Mouse (Mus musculus) MEL (cell line): Measurements from ENCODE around the gene Dnajb6.
A peak's percentile ranks its signal among the peaks of the same experiment; 100 is the strongest.

Source experiments
- BHLHE40 ChIP-seq: IDR thresholded peaks from 2 replicates; pipeline ENCODE4 v1.6.1; 2012; ENCODE audit warnings: low read depth, mild to moderate bottlenecking, inconsistent platforms, low read length, improper control_type of control experiment, borderline replicate concordance
- CHD2 ChIP-seq: IDR thresholded peaks from 2 replicates; pipeline ENCODE4 v1.6.1; 2011; ENCODE audit warnings: low read length, improper control_type of control experiment
- CTCF ChIP-seq, 3 experiments: IDR thresholded peaks in 2 of 3; conservative IDR thresholded peaks in 1 of 3; 2 replicates each; pipeline ENCODE4 v1.5.1; 2011 to 2012; ENCODE audit warnings: low read length in 3 of 3, low read depth in 2 of 3, mild to moderate bottlenecking in 2 of 3, improper control_type of control experiment in 1 of 3, inconsistent platforms in 1 of 3, mixed read lengths in 1 of 3, moderate library complexity in 1 of 3; ENCODE audit not compliant: control insufficient read depth in 1 of 3, insufficient read depth in 1 of 3, poor library complexity in 1 of 3, severe bottlenecking in 1 of 3
- E2F4 ChIP-seq: IDR thresholded peaks from 2 replicates; pipeline ENCODE4 v1.6.1; 2011; ENCODE audit warnings: low read depth, low read length, improper control_type of control experiment, borderline replicate concordance
- EP300 ChIP-seq, 2 experiments: IDR thresholded peaks; 2 replicates each; pipeline ENCODE4 v1.6.1; 2011; ENCODE audit warnings: improper control_type of control experiment in 2 of 2, low read length in 2 of 2, low read depth in 1 of 2, mild to moderate bottlenecking in 1 of 2
- ETS1 ChIP-seq: IDR thresholded peaks from 2 replicates; pipeline ENCODE4 v1.6.1; 2012; ENCODE audit warnings: low read depth, mild to moderate bottlenecking, inconsistent platforms, low read length, improper control_type of control experiment, moderate library complexity
- GABPA ChIP-seq: IDR thresholded peaks from 2 replicates; pipeline ENCODE4 v1.6.1; 2012; ENCODE audit warnings: low read depth, mild to moderate bottlenecking, inconsistent platforms, low read length, improper control_type of control experiment, moderate library complexity
- GATA1 ChIP-seq: IDR thresholded peaks from 2 replicates; pipeline ENCODE4 v1.6.1; 2011; ENCODE audit warnings: low read depth, low read length, improper control_type of control experiment
- MAFK ChIP-seq: IDR thresholded peaks from 2 replicates; pipeline ENCODE4 v1.6.1; 2011; ENCODE audit warnings: low read depth, mild to moderate bottlenecking, low read length, improper control_type of control experiment, borderline replicate concordance
- MAX ChIP-seq: IDR thresholded peaks from 2 replicates; pipeline ENCODE4 v1.6.1; 2011; ENCODE audit warnings: low read length, improper control_type of control experiment
- POLR2A ChIP-seq, 2 experiments: IDR thresholded peaks; 2 replicates each; pipeline ENCODE4 v1.6.1; 2011 to 2012; ENCODE audit warnings: low read length in 2 of 2, mild to moderate bottlenecking in 2 of 2, control low read depth in 1 of 2, improper control_type of control experiment in 1 of 2, low read depth in 1 of 2, moderate library complexity in 1 of 2; ENCODE audit not compliant: control insufficient read depth in 1 of 2, insufficient read depth in 1 of 2, poor library complexity in 1 of 2
- POLR2AphosphoS2 ChIP-seq: IDR thresholded peaks from 2 replicates; pipeline ENCODE4 v1.6.1; 2011; ENCODE audit warnings: low read length, improper control_type of control experiment
- RAD21 ChIP-seq: IDR thresholded peaks from 2 replicates; pipeline ENCODE4 v1.6.1; 2011; ENCODE audit warnings: mild to moderate bottlenecking, low read depth, low read length, improper control_type of control experiment
- ZMIZ1 ChIP-seq: IDR thresholded peaks from 2 replicates; pipeline ENCODE4 v1.6.1; 2012; ENCODE audit warnings: low read depth, mild to moderate bottlenecking, inconsistent platforms, low read length, improper control_type of control experiment, moderate library complexity

GRCm38 (mm10) chr5:29736942-29737341, 1.5 kb downstream of the Dnajb6 start:
- TF ChIP-seq CTCF (IDR thresholded peaks at IDR 0.05 in 2 of 3, conservative IDR thresholded peaks at IDR 0.05 in 1 of 3; ENCODE audit: control insufficient read depth in 1 of 3, insufficient read depth in 1 of 3, low read depth in 2 of 3, low read length in 3 of 3, poor library complexity in 1 of 3, severe bottlenecking in 1 of 3) (no peak), GATA1 (no peak), MAX (no peak), EP300 (IDR thresholded peaks at IDR 0.05; ENCODE audit: low read depth in 1 of 2, low read length in 2 of 2) (0 out of 4 replicates have a peak, but pooled peaks of 1 of the 2 experiments have one; percentile 14), BHLHE40 (no peak), MAFK (no peak), ETS1 (no peak), E2F4 (no peak), ZMIZ1 (no peak), POLR2A (IDR thresholded peaks at IDR 0.05; ENCODE audit: control insufficient read depth in 1 of 2, insufficient read depth in 1 of 2, low read depth in 1 of 2, low read length in 2 of 2, poor library complexity in 1 of 2) (no peak), POLR2AphosphoS2 (no peak), CHD2 (no peak), RAD21 (no peak), GABPA (no peak)
